Mouse (Mus musculus) forebrain, embryonic 13.5 days (tissue): ENCODE results near the gene Pttg1. TPM values are rescaled to one million over a fixed set of nuclear protein-coding genes. Genes with fewer than 3 reads are reported as not detected.

ENCODE experiments used
- ATAC-seq: fragments of 200-750 bp; cut with Nextera tagmentation; 2 replicates; pipeline ENCODE4 v1.8.0; 2017
- H3K27ac ChIP-seq: fragments of 300-500 bp; sonication (generic); 2 replicates; pipeline ENCODE4 v1.5.1; 2015; ENCODE audit warnings: inconsistent platforms, mild to moderate bottlenecking, moderate library complexity
- H3K27me3 ChIP-seq: fragments of 300-500 bp; sonication (generic); 2 replicates; pipeline ENCODE4 v1.6.1; 2015; ENCODE audit warnings: mild to moderate bottlenecking, inconsistent platforms
- H3K36me3 ChIP-seq: fragments of 300-500 bp; sonication (generic); 2 replicates; pipeline ENCODE4 v1.6.1; 2015; ENCODE audit warnings: mild to moderate bottlenecking, inconsistent platforms; ENCODE audit not compliant: poor library complexity, severe bottlenecking
- H3K4me1 ChIP-seq: fragments of 300-500 bp; sonication (generic); 2 replicates; pipeline ENCODE4 v1.6.1; 2015; ENCODE audit warnings: inconsistent platforms
- H3K4me2 ChIP-seq: fragments of 300-500 bp; sonication (generic); 2 replicates; pipeline ENCODE4 v1.6.1; 2015; ENCODE audit warnings: inconsistent platforms, mild to moderate bottlenecking, moderate library complexity
- H3K4me3 ChIP-seq: fragments of 300-500 bp; sonication (generic); 2 replicates; pipeline ENCODE4 v1.5.1; 2015; ENCODE audit warnings: mild to moderate bottlenecking, inconsistent platforms
- H3K9ac ChIP-seq: fragments of 300-500 bp; sonication (generic); 2 replicates; pipeline ENCODE4 v1.6.1; 2015; ENCODE audit warnings: mild to moderate bottlenecking, inconsistent platforms
- H3K9me3 ChIP-seq: fragments of 300-500 bp; sonication (generic); replicated peaks from 2 replicates; pipeline ENCODE4 v1.6.1; 2016; ENCODE audit warnings: inconsistent platforms
- WGBS: fragments of 180-500 bp; shearing (Covaris S2); methylation state at CpG from one replicate; pipeline ENCODE4 v1.1.7; 2015; 5-methylcytosine and 5-hydroxymethylcytosine counted together
- polyA plus RNA-seq: library from polyadenylated mRNA; unstranded; fragments of >200 nt; fragmentation: Nextera tagmentation; extraction: Ambion mirVana; gene quantifications from 2 replicates; pipeline ENCODE4 v1.2.1, GENCODE M21; 2015

Gene Pttg1
- polyA plus RNA-seq, 1 experiment from 2014 or later: 45.3 TPM

- ATAC-seq: no peak
- WGBS: 94% methylated on average over 10 of the region's 10 CpGs
- Histone ChIP-seq H3K9me3 (no peaks in the 10 kb centered on the region), H3K27me3 (no peaks in the 10 kb centered on the region), H3K9ac (no peak overlapping the region), H3K36me3 (peaks cover 89% of the 10 kb centered on the region), H3K4me3 (no peak overlapping the region), H3K4me2 (no peak overlapping the region), H3K4me1 (no peaks in the 10 kb centered on the region), H3K27ac (no peak overlapping the region)
Measured at GRCm38 (mm10) chr11:43441121-43441520, 15.1 kb upstream of the Pttg1 start.

GRCm38 (mm10) chr11:43434024-43434407 is 8.0 kb upstream of the Pttg1 start:
- Histone ChIP-seq H3K4me2 (peak overlapping the region; percentile 85), H3K4me3 (peak overlapping the region; percentile 91), H3K9ac (peak overlapping the region; percentile 80), H3K36me3 (peaks cover 19% of the 10 kb centered on the region), H3K27me3 (no peaks in the 10 kb centered on the region), H3K27ac (peak overlapping the region; percentile 25; the same call in 1 of the 2 replicates), H3K4me1 (peaks cover 10% of the 10 kb centered on the region), H3K9me3 (no peaks in the 10 kb centered on the region)
- ATAC-seq: peak; percentile 61
- 7% methylated on average over 9 of the region's 9 CpGs for WGBS

- Histone ChIP-seq H3K9me3 (no peaks in the 10 kb centered on the region), H3K4me3 (peak within 1 kb of the TSS; percentile 91), H3K36me3 (peaks cover 13% of the 10 kb centered on the region), H3K4me2 (peak within 1 kb of the TSS; percentile 85), H3K4me1 (peaks cover 10% of the 10 kb centered on the region), H3K9ac (peak within 1 kb of the TSS; percentile 80), H3K27ac (peak within 1 kb of the TSS; percentile 25; the same call in 1 of the 2 replicates), H3K27me3 (no peaks in the 10 kb centered on the region)
- ATAC-seq: peak; percentile 94
- 9% methylated on average over 38 of the region's 38 CpGs for WGBS
Measured at GRCm38 (mm10) chr11:43433254-43434023, 7.4 kb upstream of the Pttg1 start, which contains the start of gene Slu7. Gene Slu7, plus strand, starts transcription at chr11:43433744.

GRCm38 (mm10) chr11:43426414-43426884 is 398 bp upstream of the Pttg1 start:
- H3K4me2 ChIP-seq: peak overlapping the region; percentile 66
- 17% methylated on average over 7 of the region's 7 CpGs for WGBS
- H3K9me3 ChIP-seq: no peaks in the 10 kb centered on the region
- peak; percentile 28 for ATAC-seq
- H3K9ac ChIP-seq: peak overlapping the region; percentile 66; the same call in 1 of the 2 replicates
- no peaks in the 10 kb centered on the region for H3K36me3 ChIP-seq
- peaks cover 5% of the 10 kb centered on the region; the same call in 1 of the 2 replicates for H3K4me1 ChIP-seq
- H3K27me3 ChIP-seq: no peaks in the 10 kb centered on the region
- no peak overlapping the region for H3K27ac ChIP-seq
- H3K4me3 ChIP-seq: peak overlapping the region; percentile 56

GRCm38 (mm10) chr11:43425166-43425709 is 813 bp downstream of the Pttg1 start:
- Histone ChIP-seq H3K27me3 (no peaks in the 10 kb centered on the region), H3K9me3 (no peaks in the 10 kb centered on the region), H3K36me3 (no peaks in the 10 kb centered on the region), H3K4me2 (peak overlapping the region; percentile 66), H3K27ac (no peak overlapping the region), H3K4me3 (peak overlapping the region; percentile 56), H3K4me1 (peaks cover 5% of the 10 kb centered on the region; the same call in 1 of the 2 replicates), H3K9ac (no peak overlapping the region)
- WGBS: 91% methylated on average over 9 of the region's 9 CpGs
- peak; percentile 36; the same call in 1 of the 2 replicates for ATAC-seq

- H3K9ac ChIP-seq: no peak overlapping the region
- H3K36me3 ChIP-seq: no peaks in the 10 kb centered on the region
- peaks cover 5% of the 10 kb centered on the region; the same call in 1 of the 2 replicates for H3K4me1 ChIP-seq
- H3K9me3 ChIP-seq: no peaks in the 10 kb centered on the region
- no peak overlapping the region for H3K27ac ChIP-seq
- no peak overlapping the region for H3K4me3 ChIP-seq
- no peaks in the 10 kb centered on the region for H3K27me3 ChIP-seq
- no peak overlapping the region for H3K4me2 ChIP-seq
- 75% methylated on average over 5 of the region's 5 CpGs for WGBS
- no peak for ATAC-seq
Measured at GRCm38 (mm10) chr11:43424386-43424785, 1.7 kb downstream of the Pttg1 start.

- no peaks in the 10 kb centered on the region for H3K27me3 ChIP-seq
- H3K4me1 ChIP-seq: 0 out of 2 replicates have a peak, but pooled peaks cover 3% of the 10 kb centered on the region
- H3K4me3 ChIP-seq: no peak overlapping the region
- no peaks in the 10 kb centered on the region for H3K9me3 ChIP-seq
- WGBS: 52% methylated on average over 7 of the region's 7 CpGs
- H3K36me3 ChIP-seq: no peaks in the 10 kb centered on the region
- no peak for ATAC-seq
- no peak overlapping the region for H3K9ac ChIP-seq
- H3K27ac ChIP-seq: no peak overlapping the region
- no peak overlapping the region for H3K4me2 ChIP-seq
Measured at GRCm38 (mm10) chr11:43417201-43417600, 8.8 kb downstream of the Pttg1 start.

GRCm38 (mm10) chr11:43412771-43413451 is 13.1 kb downstream of the Pttg1 start:
- Histone ChIP-seq H3K27ac (no peak overlapping the region), H3K4me1 (0 out of 2 replicates have a peak, but pooled peaks cover 3% of the 10 kb centered on the region), H3K4me2 (peak overlapping the region; percentile 25; the same call in 1 of the 2 replicates), H3K36me3 (no peaks in the 10 kb centered on the region), H3K4me3 (no peak overlapping the region), H3K9me3 (no peaks in the 10 kb centered on the region), H3K9ac (no peak overlapping the region), H3K27me3 (no peaks in the 10 kb centered on the region)
- ATAC-seq: peak; percentile 77
- WGBS: 23% methylated on average over 14 of the region's 14 CpGs

GRCm38 (mm10) chr11:43411413-43411812 is 14.6 kb downstream of the Pttg1 start:
- Histone ChIP-seq H3K4me2 (no peak overlapping the region), H3K4me3 (no peak overlapping the region), H3K9me3 (no peaks in the 10 kb centered on the region), H3K36me3 (no peaks in the 10 kb centered on the region), H3K27ac (no peak overlapping the region), H3K9ac (no peak overlapping the region), H3K27me3 (no peaks in the 10 kb centered on the region), H3K4me1 (no peaks in the 10 kb centered on the region)
- WGBS: 6% methylated on average over 1 of the region's 1 CpGs
- ATAC-seq: peak; percentile 54

GRCm38 (mm10) chr11:43410291-43410690 is 15.8 kb downstream of the Pttg1 start:
- Histone ChIP-seq H3K9ac (no peak overlapping the region), H3K36me3 (no peaks in the 10 kb centered on the region), H3K4me1 (no peaks in the 10 kb centered on the region), H3K4me2 (no peak overlapping the region), H3K4me3 (no peak overlapping the region), H3K9me3 (no peaks in the 10 kb centered on the region), H3K27ac (no peak overlapping the region), H3K27me3 (no peaks in the 10 kb centered on the region)
- 77% methylated on average over 7 of the region's 7 CpGs for WGBS
- ATAC-seq: no peak

GRCm38 (mm10) chr11:43408888-43409287 is 17.2 kb downstream of the Pttg1 start:
- H3K27me3 ChIP-seq: no peaks in the 10 kb centered on the region
- H3K4me1 ChIP-seq: no peaks in the 10 kb centered on the region
- peaks cover 5% of the 10 kb centered on the region; the same call in 1 of the 2 replicates for H3K9me3 ChIP-seq
- H3K4me3 ChIP-seq: no peak overlapping the region
- H3K9ac ChIP-seq: no peak overlapping the region
- WGBS: 88% methylated on average over 2 of the region's 2 CpGs
- no peak overlapping the region for H3K27ac ChIP-seq
- no peak for ATAC-seq
- H3K36me3 ChIP-seq: no peaks in the 10 kb centered on the region
- H3K4me2 ChIP-seq: no peak overlapping the region
